Mouse (Mus musculus) embryonic facial prominence, embryonic 11.5 days (tissue): ENCODE results near the gene Nr1i3. TPM values are rescaled to one million over a fixed set of nuclear protein-coding genes. Genes with fewer than 3 reads are reported as not detected.
"Not testable (repeated sequence)": the region's sequence is repeated elsewhere in the genome, so short reads cannot be mapped to it uniquely, and the experiment has no call there.

Experiments
- ATAC-seq: fragments of 200-750 bp; cut with Nextera tagmentation; replicated peaks from 2 replicates; pipeline ENCODE4 v1.8.0; 2017; ENCODE audit warnings: low read depth; ENCODE audit not compliant: insufficient number of reproducible peaks, low FRiP score, low TSS enrichment
- DNase-seq: peaks from one replicate; pipeline ENCODE4 v3.0.0-alpha.2; 2015; ENCODE audit warnings: low spot score
- H3K27ac ChIP-seq: fragments of 300-500 bp; sonication (generic); replicated peaks from 2 replicates; pipeline ENCODE4 v1.5.1; 2014; ENCODE audit warnings: mild to moderate bottlenecking, low read depth, low read length, control low read depth
- H3K27me3 ChIP-seq: fragments of 300-500 bp; sonication (generic); 2 replicates; pipeline ENCODE4 v1.6.1; 2014; ENCODE audit warnings: mild to moderate bottlenecking, low read length, moderate library complexity, mixed read lengths; ENCODE audit not compliant: control insufficient read depth, insufficient read depth
- H3K36me3 ChIP-seq: fragments of 300-500 bp; sonication (generic); replicated peaks from 2 replicates; pipeline ENCODE4 v1.6.1; 2014; ENCODE audit warnings: low read depth, mild to moderate bottlenecking, low read length, moderate library complexity, mixed read lengths; ENCODE audit not compliant: control insufficient read depth, insufficient read depth
- H3K4me1 ChIP-seq: fragments of 300-500 bp; sonication (generic); 2 replicates; pipeline ENCODE4 v1.6.1; 2014; ENCODE audit warnings: low read length, mixed read lengths; ENCODE audit not compliant: control insufficient read depth, insufficient read depth
- H3K4me2 ChIP-seq: fragments of 300-500 bp; sonication (generic); 2 replicates; pipeline ENCODE4 v1.6.1; 2014; ENCODE audit warnings: low read depth, mild to moderate bottlenecking, control low read depth, low read length, moderate library complexity
- H3K4me3 ChIP-seq: fragments of 300-500 bp; sonication (generic); 2 replicates; pipeline ENCODE4 v1.5.1; 2014; ENCODE audit warnings: low read depth, low read length, control low read depth
- H3K9ac ChIP-seq: fragments of 300-500 bp; sonication (generic); replicated peaks from 2 replicates; pipeline ENCODE4 v1.6.1; 2014; ENCODE audit warnings: mild to moderate bottlenecking, control low read depth, low read length
- H3K9me3 ChIP-seq: fragments of 300-500 bp; sonication (generic); replicated peaks from 2 replicates; pipeline ENCODE4 v1.6.1; 2016; ENCODE audit warnings: mild to moderate bottlenecking, low read length, inconsistent platforms, mixed read lengths; ENCODE audit not compliant: control insufficient read depth
- WGBS: fragments of 180-500 bp; shearing (Covaris S2); extraction: QIAGEN DNeasy Blood & Tissue Kit; methylation state at CpG from one replicate; pipeline ENCODE4 v1.1.7; 2014; 5-methylcytosine and 5-hydroxymethylcytosine counted together
- polyA plus RNA-seq: library from polyadenylated mRNA; unstranded; fragments of >200 nt; fragmentation: Nextera tagmentation; extraction: Ambion mirVana; gene quantifications from 2 replicates; pipeline ENCODE4 v1.2.1, GENCODE M21; 2014

Nr1i3 gene
- polyA plus RNA-seq, 1 experiment from 2014 or later = 0.22 TPM

DNA sequence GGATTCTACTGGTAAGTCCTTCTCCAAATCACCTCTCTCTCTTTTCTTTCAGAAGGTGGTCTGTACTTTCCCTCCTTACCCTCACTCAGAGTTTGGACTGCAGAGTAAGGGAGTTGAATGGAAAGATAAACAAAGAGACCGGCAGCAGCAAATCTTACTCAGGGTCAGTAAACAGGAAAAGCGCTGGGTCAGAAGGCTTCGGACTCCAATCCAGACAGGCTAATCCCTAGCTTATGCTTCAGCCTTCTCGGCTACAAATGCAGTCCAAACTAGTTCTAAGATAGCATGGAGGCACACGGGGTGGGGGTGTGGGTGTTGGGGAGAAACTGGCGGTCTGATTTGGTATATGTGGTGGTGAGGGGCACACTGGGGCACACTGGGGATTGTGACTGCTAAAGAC is 23.7 kb downstream of the Nr1i3 start:
- H3K36me3 ChIP-seq = peaks cover 20% of the 10 kb centered on the region; the same call in 1 of the 2 replicates
- 89% methylated on average over 6 of the region's 6 CpGs for WGBS

DNA sequence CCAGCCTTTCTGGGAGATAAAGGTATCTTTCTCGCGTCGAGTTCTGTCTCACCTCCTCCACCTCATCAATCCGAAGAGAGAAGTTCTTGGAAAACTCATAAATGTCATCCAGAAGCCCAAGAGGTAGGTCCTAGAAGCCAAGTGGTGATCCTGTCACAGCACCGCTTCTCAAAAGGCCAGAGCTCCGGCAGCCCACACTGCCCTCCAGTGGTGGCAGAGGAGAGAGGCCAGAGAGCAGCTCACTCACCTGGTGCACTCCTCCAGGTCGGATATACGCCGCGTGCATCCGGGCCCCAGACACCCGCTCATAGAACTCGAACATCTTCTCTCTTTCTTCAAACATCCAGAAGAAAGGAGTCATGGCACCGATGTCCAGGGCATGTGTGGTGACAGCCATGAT is 24.7 kb downstream of the Nr1i3 start:
- H3K27ac ChIP-seq = no peak overlapping the region
- DNase-seq = peak; percentile 67
- no peak overlapping the region for H3K4me3 ChIP-seq
- no peaks in the 10 kb centered on the region for H3K27me3 ChIP-seq
- no peaks in the 10 kb centered on the region for H3K4me1 ChIP-seq
- ATAC-seq = no peak
- H3K36me3 ChIP-seq = peaks cover 20% of the 10 kb centered on the region; the same call in 1 of the 2 replicates
- no peak overlapping the region for H3K9ac ChIP-seq
- no peak overlapping the region for H3K4me2 ChIP-seq
- WGBS = 69% methylated on average over 14 of the region's 14 CpGs
- H3K9me3 ChIP-seq = no peaks in the 10 kb centered on the region

More for the DNA sequence above, 23.7 kb downstream of the Nr1i3 start:
- Histone ChIP-seq H3K27ac (no peak overlapping the region), H3K9me3 (no peaks in the 10 kb centered on the region), H3K4me1 (no peaks in the 10 kb centered on the region), H3K9ac (no peak overlapping the region), H3K27me3 (no peaks in the 10 kb centered on the region), H3K4me2 (no peak overlapping the region), H3K4me3 (no peak overlapping the region)
- DNase-seq (no peak), ATAC-seq (no peak)

DNA sequence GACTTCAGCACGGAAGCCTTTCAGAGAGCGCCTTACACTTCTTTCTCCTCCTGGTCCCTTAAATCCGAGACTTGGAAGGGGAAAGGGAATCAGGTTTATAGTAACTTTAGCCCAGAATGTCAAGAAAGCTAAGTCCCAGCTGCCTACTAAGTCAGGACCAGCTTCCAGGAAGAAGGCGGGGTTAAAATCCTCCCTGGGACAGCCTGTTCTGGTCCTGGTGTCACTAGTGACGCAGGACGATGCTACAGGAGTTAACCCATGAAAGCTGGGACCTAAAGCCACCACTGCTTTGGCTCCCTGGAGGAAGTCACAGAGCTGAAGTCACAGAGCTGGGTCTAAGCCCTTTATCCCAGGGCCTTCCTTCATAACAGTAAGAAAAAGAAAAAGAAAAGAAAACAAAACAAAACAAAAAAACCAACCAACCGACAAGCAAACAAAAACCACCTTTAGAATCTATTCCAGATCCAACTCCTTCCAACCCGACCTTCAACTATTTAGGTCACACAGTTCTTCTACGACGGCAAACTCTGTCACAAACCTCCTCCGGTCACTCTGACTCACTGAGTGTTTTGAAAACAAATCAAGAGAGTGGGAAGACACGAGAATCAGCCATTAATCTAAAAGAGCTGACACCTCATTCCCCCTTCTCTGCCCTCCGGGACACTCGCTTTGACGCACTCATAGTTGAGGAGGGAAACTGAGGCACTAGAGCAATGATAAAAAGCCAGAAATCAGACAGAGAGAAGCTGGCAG is 26.4 kb downstream of the Nr1i3 start:
- Histone ChIP-seq H3K4me2 (no peak overlapping the region), H3K27ac (no peak overlapping the region), H3K9me3 (no peaks in the 10 kb centered on the region), H3K4me1 (no peaks in the 10 kb centered on the region), H3K27me3 (no peaks in the 10 kb centered on the region), H3K9ac (no peak overlapping the region), H3K4me3 (no peak overlapping the region), H3K36me3 (peaks cover 12% of the 10 kb centered on the region; the same call in 1 of the 2 replicates)
- ATAC-seq = no peak
- 75% methylated on average over 15 of the region's 15 CpGs for WGBS
- DNase-seq = no peak

DNA sequence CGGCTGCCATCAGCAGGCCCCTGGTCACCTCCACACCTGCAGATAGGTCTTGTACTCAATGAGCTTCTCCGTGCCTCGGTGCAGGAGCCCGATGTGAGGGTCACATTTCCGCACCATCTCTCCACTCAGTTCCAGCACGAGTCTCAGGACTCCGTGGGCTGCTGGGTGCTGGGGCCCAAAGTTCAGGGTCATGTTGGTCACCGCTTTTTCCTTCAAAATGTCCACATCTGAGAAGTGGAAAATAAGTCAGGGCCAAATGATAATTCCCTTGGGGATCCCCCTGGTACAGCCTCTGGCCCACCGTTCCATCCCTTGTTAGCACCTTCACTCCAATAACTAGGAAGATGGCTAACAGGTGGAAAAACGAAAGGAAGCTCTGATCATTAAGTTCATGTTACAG is 27.1 kb downstream of the Nr1i3 start:
- Histone ChIP-seq H3K27me3 (no peaks in the 10 kb centered on the region), H3K36me3 (peaks cover 7% of the 10 kb centered on the region; the same call in 1 of the 2 replicates), H3K9ac (no peak overlapping the region), H3K9me3 (no peaks in the 10 kb centered on the region), H3K4me2 (no peak overlapping the region), H3K4me3 (no peak overlapping the region), H3K4me1 (no peaks in the 10 kb centered on the region), H3K27ac (no peak overlapping the region)
- WGBS = 85% methylated on average over 10 of the region's 10 CpGs
- ATAC-seq (no peak), DNase-seq (no peak)

DNA sequence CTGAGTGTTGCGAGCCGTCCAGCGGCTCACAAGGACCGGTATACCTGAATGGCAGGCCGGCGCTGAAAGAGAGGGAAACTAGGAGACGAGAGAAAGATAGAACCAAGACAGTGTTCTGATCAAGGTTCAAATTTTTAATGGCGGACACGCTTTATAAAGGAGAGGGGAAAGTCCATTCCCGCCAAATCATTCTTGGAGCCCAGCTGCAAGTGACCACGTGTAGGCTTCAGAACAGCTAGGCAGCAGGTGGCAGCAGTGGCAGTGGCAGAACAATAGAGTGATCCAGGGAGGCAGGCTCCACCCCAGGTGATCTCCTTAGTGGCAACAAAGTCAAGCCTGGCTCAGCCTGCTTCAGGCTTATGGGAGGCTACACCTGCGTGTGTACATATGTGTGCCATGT is 28.2 kb downstream of the Nr1i3 start:
- not testable (repeated sequence) for DNase-seq, H3K4me2 ChIP-seq, H3K9me3 ChIP-seq, H3K27me3 ChIP-seq, ATAC-seq, H3K4me3 ChIP-seq, H3K36me3 ChIP-seq, H3K27ac ChIP-seq, H3K4me1 ChIP-seq, H3K9ac ChIP-seq
- 88% methylated on average over 12 of the region's 12 CpGs for WGBS

DNA sequence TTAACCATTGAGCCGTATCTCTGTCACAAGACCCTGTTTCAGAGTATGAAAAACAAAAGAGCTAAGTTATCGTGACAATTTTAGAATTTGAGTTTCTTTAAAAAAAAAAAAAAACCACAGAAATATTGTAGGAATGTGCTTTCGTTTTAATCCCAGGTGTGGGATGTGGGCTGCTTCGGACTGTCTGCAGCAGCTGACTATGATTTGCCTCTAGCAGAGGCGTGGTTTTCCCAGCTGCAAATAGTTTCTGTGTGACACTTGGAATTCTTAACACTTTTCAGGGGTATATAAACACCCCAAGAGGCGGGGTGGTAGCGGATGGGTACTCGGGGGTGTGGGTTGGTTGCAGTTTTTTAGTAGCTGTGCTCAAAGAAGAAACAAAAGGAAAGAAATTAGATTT is 31.6 kb downstream of the Nr1i3 start:
- H3K4me2 ChIP-seq = no peak overlapping the region
- peaks cover 2% of the 10 kb centered on the region; the same call in 1 of the 2 replicates for H3K4me1 ChIP-seq
- 86% methylated on average over 8 of the region's 8 CpGs for WGBS
- no peaks in the 10 kb centered on the region for H3K27me3 ChIP-seq
- ATAC-seq = no peak
- H3K4me3 ChIP-seq = no peak overlapping the region
- no peak overlapping the region for H3K27ac ChIP-seq
- no peak for DNase-seq
- H3K36me3 ChIP-seq = no peaks in the 10 kb centered on the region; the same call in 1 of the 2 replicates
- no peaks in the 10 kb centered on the region for H3K9me3 ChIP-seq
- no peak overlapping the region for H3K9ac ChIP-seq

DNA sequence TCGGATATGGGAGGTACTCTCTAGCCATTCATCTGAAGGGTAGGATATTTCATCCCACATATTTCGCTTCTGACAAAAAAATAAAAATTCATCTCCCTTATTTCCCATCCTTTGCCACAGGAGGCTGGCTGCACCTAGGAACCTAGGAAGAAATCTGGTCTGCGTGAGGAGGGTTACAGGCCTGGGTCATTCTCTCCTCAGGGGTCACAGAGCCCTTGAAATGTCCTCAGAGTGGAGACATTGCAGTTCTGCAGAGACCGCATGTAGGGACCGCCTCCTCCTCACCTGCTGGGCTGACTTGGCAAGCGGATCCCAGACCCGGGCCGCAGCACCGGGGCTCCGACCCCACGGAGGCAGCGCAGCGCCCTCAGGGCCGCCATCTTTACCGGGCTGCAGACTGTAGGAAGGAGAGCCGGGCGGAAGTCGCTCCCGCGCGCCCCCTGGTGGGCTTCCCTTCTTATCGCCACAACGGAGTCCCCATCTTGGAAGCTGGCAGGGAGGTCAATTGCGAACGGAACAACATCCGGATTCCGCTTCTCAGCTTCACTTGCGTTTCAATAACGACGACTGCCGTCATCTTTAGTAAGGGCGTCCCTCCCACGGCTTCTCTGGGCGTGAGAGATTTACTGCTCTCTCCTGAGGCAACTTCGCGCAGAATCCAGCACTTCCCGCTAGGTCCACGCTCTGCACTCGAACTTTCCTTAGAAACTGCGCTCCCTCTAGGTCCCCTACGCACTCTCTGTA is 33.1 kb downstream of the Nr1i3 start:
- Histone ChIP-seq H3K4me3 (peak overlapping the region; percentile 43), H3K36me3 (no peaks in the 10 kb centered on the region; the same call in 1 of the 2 replicates), H3K4me1 (peaks cover 12% of the 10 kb centered on the region), H3K4me2 (peak overlapping the region; percentile 61), H3K9me3 (no peaks in the 10 kb centered on the region), H3K27ac (peak overlapping the region; percentile 66), H3K27me3 (no peaks in the 10 kb centered on the region), H3K9ac (peak overlapping the region; percentile 64)
- DNase-seq = peak; percentile 99
- peak; percentile 85 for ATAC-seq
- WGBS = under 1% methylated on average over 41 of the region's 41 CpGs

DNA sequence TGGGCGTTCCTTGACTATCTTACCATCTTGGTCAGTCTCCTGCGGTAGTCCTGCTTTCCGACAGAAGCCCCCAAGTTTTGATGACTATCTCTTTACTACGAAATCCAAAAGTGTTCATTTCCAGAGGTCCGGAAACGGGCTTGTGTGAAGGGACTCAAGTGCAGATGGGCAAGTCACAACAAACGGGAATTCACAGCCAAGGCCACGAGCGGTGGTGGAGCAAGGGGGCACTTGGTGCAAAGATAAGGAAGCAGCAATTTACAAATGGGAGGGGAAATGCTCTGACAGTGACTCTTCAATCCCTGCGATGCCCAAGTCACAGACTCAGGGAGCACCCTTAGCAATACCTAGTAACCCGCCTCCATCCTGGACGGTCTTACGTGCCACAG is 33.7 kb downstream of the Nr1i3 start:
- H3K9me3 ChIP-seq = no peaks in the 10 kb centered on the region
- H3K4me3 ChIP-seq = peak overlapping the region; percentile 43
- H3K27me3 ChIP-seq = no peaks in the 10 kb centered on the region
- peaks cover 12% of the 10 kb centered on the region for H3K4me1 ChIP-seq
- 10% methylated on average over 13 of the region's 13 CpGs for WGBS
- peak overlapping the region; percentile 40 for H3K9ac ChIP-seq
- no peaks in the 10 kb centered on the region; the same call in 1 of the 2 replicates for H3K36me3 ChIP-seq
- DNase-seq (no peak), ATAC-seq (0 out of 2 replicates have a peak, but pooled peaks have one; percentile 1)
- H3K4me2 ChIP-seq = peak overlapping the region; percentile 48
- H3K27ac ChIP-seq = peak overlapping the region; percentile 66
